Mouse (Mus musculus) right cerebral cortex, postnatal 4 days (tissue): ENCODE results near the gene Abracl.
A peak's percentile ranks its signal among the peaks of the same experiment; 100 is the strongest.

Experiments used
- DNase-seq: peaks from one replicate; pipeline ENCODE4 v3.0.0-alpha.2; 2022

Gene Abracl

GRCm38 (mm10) chr10:18022741-18023347 is at the start of gene Abracl:
Abracl (minus strand) TSS chr10:18023288.
- DNase-seq = peak; percentile 60

- no peak for DNase-seq
Measured at GRCm38 (mm10) chr10:18072871-18073270, 49.8 kb upstream of the Abracl start.

- DNase-seq = no peak
Measured at GRCm38 (mm10) chr10:18070616-18071015, 47.5 kb upstream of the Abracl start.

GRCm38 (mm10) chr10:18070144-18070543 is 47.1 kb upstream of the Abracl start:
- peak; percentile 26 for DNase-seq

GRCm38 (mm10) chr10:18069576-18069975 is 46.5 kb upstream of the Abracl start:
- DNase-seq = no peak

- no peak for DNase-seq
Measured at GRCm38 (mm10) chr10:18068880-18069279, 45.8 kb upstream of the Abracl start.

- no peak for DNase-seq
Measured at GRCm38 (mm10) chr10:18067761-18068446, 44.8 kb upstream of the Abracl start.

GRCm38 (mm10) chr10:18066031-18066439 is 42.9 kb upstream of the Abracl start:
- DNase-seq = no peak

- no peak for DNase-seq
Measured at GRCm38 (mm10) chr10:18064606-18065228, 41.6 kb upstream of the Abracl start.

GRCm38 (mm10) chr10:18061533-18061932 is 38.4 kb upstream of the Abracl start:
- DNase-seq = no peak

GRCm38 (mm10) chr10:18060778-18061177 is 37.7 kb upstream of the Abracl start:
- no peak for DNase-seq

GRCm38 (mm10) chr10:18059807-18060206 is 36.7 kb upstream of the Abracl start:
- no peak for DNase-seq

- no peak for DNase-seq
Measured at GRCm38 (mm10) chr10:18058681-18059338, 35.7 kb upstream of the Abracl start.

- no peak for DNase-seq
Measured at GRCm38 (mm10) chr10:18056391-18056745, 33.3 kb upstream of the Abracl start.

GRCm38 (mm10) chr10:18055696-18056390 is 32.8 kb upstream of the Abracl start, which contains the start of gene Reps1:
Reps1 (plus strand) TSS chr10:18055861.
- peak; percentile 46 for DNase-seq

GRCm38 (mm10) chr10:18055009-18055695 is 32.1 kb upstream of the Abracl start:
- DNase-seq = peak; percentile 80

- no peak for DNase-seq
Measured at GRCm38 (mm10) chr10:18047380-18048146, 24.5 kb upstream of the Abracl start.

- no peak for DNase-seq
Measured at GRCm38 (mm10) chr10:18046380-18046779, 23.3 kb upstream of the Abracl start.

- DNase-seq = no peak
Measured at GRCm38 (mm10) chr10:18036849-18037248, 13.8 kb upstream of the Abracl start.

GRCm38 (mm10) chr10:18034408-18034807 is 11.3 kb upstream of the Abracl start:
- no peak for DNase-seq

- peak; percentile 62 for DNase-seq
Measured at GRCm38 (mm10) chr10:18022312-18022711, 776 bp downstream of the Abracl start.
